Mouse (Mus musculus): ENCODE data around the gene Casq2. TPM values are rescaled to one million over a fixed set of nuclear protein-coding genes. Genes with fewer than 3 reads are reported as not detected.

Gene Casq2
- polyA plus RNA-seq, 1 experiment from 2014 or later: 0.82 TPM

DNA sequence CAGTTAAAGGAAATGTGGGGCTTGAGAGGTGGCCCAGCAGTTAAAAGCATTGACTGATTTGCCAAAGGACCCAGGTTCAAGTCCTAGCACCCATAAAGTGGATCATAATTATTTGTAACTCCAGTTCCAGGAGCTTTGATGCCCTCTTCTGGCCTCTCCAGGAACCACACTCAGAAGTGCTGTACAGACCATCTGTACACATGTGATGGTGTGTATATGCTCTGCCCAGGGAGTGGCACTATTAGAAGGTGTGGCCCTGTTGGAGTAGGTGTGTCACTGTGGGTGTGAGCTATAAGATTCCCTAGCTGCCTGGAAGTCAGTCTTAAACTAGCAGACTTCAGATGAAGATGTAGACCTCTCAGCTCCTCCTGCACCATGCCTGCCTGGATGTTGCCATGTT is 34.7 kb downstream of the Casq2 start:
- no peaks in the 10 kb centered on the region for H3K4me1 ChIP-seq (ENCODE audit: control insufficient read depth, insufficient read depth, low read length)
- no peak overlapping the region for H3K27ac ChIP-seq (ENCODE audit: low read length)
- H3K9me3 ChIP-seq (replicated peaks; ENCODE audit: control insufficient read depth, low read length, poor library complexity, severe bottlenecking): no peaks in the 10 kb centered on the region
- H3K36me3 ChIP-seq (ENCODE audit: control insufficient read depth, insufficient read depth, low read length): no peaks in the 10 kb centered on the region
- ATAC-seq: no peak
- no peak overlapping the region for H3K4me3 ChIP-seq (ENCODE audit: low read depth, low read length)
- H3K27me3 ChIP-seq (ENCODE audit: control insufficient read depth, insufficient read depth, low read depth, low read length): no peaks in the 10 kb centered on the region
- H3K9ac ChIP-seq (ENCODE audit: low read depth, low read length): no peak overlapping the region
- no peak overlapping the region for H3K4me2 ChIP-seq (ENCODE audit: low read length)

- no peaks in the 10 kb centered on the region for H3K9me3 ChIP-seq (replicated peaks; ENCODE audit: control insufficient read depth, low read length, poor library complexity, severe bottlenecking)
- WGBS: 70% methylated on average over 7 of the region's 7 CpGs
- no peaks in the 10 kb centered on the region for H3K27me3 ChIP-seq (ENCODE audit: control insufficient read depth, insufficient read depth, low read depth, low read length)
- H3K4me3 ChIP-seq (ENCODE audit: low read depth, low read length): no peak overlapping the region
- H3K9ac ChIP-seq (ENCODE audit: low read depth, low read length): no peak overlapping the region
- no peak for ATAC-seq
- H3K4me1 ChIP-seq (ENCODE audit: control insufficient read depth, insufficient read depth, low read length): no peaks in the 10 kb centered on the region
- H3K4me2 ChIP-seq (ENCODE audit: low read length): no peak overlapping the region
- H3K36me3 ChIP-seq (ENCODE audit: control insufficient read depth, insufficient read depth, low read length): no peaks in the 10 kb centered on the region
- no peak overlapping the region for H3K27ac ChIP-seq (ENCODE audit: low read length)
Observed at GRCm38 (mm10) chr3:102122046-102122445, 35.8 kb downstream of the Casq2 start.

DNA sequence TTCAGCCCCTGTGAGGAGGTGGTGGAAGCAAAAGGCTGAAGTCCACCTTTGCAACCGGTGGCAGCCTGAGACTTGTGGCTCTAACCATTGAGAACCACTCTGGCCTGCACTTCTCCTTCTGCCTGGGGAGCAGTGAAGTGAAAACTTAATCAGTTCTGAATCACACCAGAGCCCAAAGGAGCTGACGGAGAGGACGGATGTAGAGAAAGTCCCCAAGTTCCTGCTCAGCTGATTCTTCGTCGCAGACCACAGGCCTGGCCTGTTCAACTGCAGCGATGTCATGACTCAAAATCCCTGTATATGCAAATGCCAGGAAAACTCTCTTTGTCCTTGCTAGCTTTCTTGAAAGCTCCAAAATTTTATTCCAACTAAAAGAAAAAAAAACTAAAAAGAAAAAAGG is 37.4 kb downstream of the Casq2 start:
- 76% methylated on average over 6 of the region's 6 CpGs for WGBS
- Histone ChIP-seq H3K27ac (ENCODE audit: low read length) (no peak overlapping the region), H3K9me3 (replicated peaks; ENCODE audit: control insufficient read depth, low read length, poor library complexity, severe bottlenecking) (no peaks in the 10 kb centered on the region), H3K36me3 (ENCODE audit: control insufficient read depth, insufficient read depth, low read length) (no peaks in the 10 kb centered on the region), H3K4me3 (ENCODE audit: low read depth, low read length) (no peak overlapping the region), H3K4me2 (ENCODE audit: low read length) (no peak overlapping the region), H3K9ac (ENCODE audit: low read depth, low read length) (no peak overlapping the region), H3K4me1 (ENCODE audit: control insufficient read depth, insufficient read depth, low read length) (no peaks in the 10 kb centered on the region), H3K27me3 (ENCODE audit: control insufficient read depth, insufficient read depth, low read depth, low read length) (no peaks in the 10 kb centered on the region)
- no peak for ATAC-seq

- no peak for ATAC-seq
- H3K4me2 ChIP-seq (ENCODE audit: low read length): no peak overlapping the region
- no peaks in the 10 kb centered on the region for H3K4me1 ChIP-seq (ENCODE audit: control insufficient read depth, insufficient read depth, low read length)
- H3K36me3 ChIP-seq (ENCODE audit: control insufficient read depth, insufficient read depth, low read length): no peaks in the 10 kb centered on the region
- H3K27ac ChIP-seq (ENCODE audit: low read length): no peak overlapping the region
- H3K27me3 ChIP-seq (ENCODE audit: control insufficient read depth, insufficient read depth, low read depth, low read length): no peaks in the 10 kb centered on the region
- 47% methylated on average over 1 of the region's 1 CpGs for WGBS
- H3K9me3 ChIP-seq (replicated peaks; ENCODE audit: control insufficient read depth, low read length, poor library complexity, severe bottlenecking): no peaks in the 10 kb centered on the region
- no peak overlapping the region for H3K9ac ChIP-seq (ENCODE audit: low read depth, low read length)
- H3K4me3 ChIP-seq (ENCODE audit: low read depth, low read length): no peak overlapping the region
Observed at GRCm38 (mm10) chr3:102125546-102125945, 39.3 kb downstream of the Casq2 start.

GRCm38 (mm10) chr3:102127114-102127513 is 40.9 kb downstream of the Casq2 start:
- H3K36me3 ChIP-seq (ENCODE audit: control insufficient read depth, insufficient read depth, low read length): no peaks in the 10 kb centered on the region
- no peak for ATAC-seq
- H3K4me3 ChIP-seq (ENCODE audit: low read depth, low read length): no peak overlapping the region
- no peaks in the 10 kb centered on the region for H3K9me3 ChIP-seq (replicated peaks; ENCODE audit: control insufficient read depth, low read length, poor library complexity, severe bottlenecking)
- no peak overlapping the region for H3K27ac ChIP-seq (ENCODE audit: low read length)
- H3K4me2 ChIP-seq (ENCODE audit: low read length): no peak overlapping the region
- no peaks in the 10 kb centered on the region for H3K4me1 ChIP-seq (ENCODE audit: control insufficient read depth, insufficient read depth, low read length)
- H3K27me3 ChIP-seq (ENCODE audit: control insufficient read depth, insufficient read depth, low read depth, low read length): no peaks in the 10 kb centered on the region
- WGBS: 84% methylated on average over 2 of the region's 2 CpGs
- H3K9ac ChIP-seq (ENCODE audit: low read depth, low read length): no peak overlapping the region

- ATAC-seq: no peak
- no peak overlapping the region for H3K4me2 ChIP-seq (ENCODE audit: low read length)
- no peaks in the 10 kb centered on the region for H3K4me1 ChIP-seq (ENCODE audit: control insufficient read depth, insufficient read depth, low read length)
- H3K9me3 ChIP-seq (replicated peaks; ENCODE audit: control insufficient read depth, low read length, poor library complexity, severe bottlenecking): no peaks in the 10 kb centered on the region
- H3K4me3 ChIP-seq (ENCODE audit: low read depth, low read length): no peak overlapping the region
- no peaks in the 10 kb centered on the region for H3K36me3 ChIP-seq (ENCODE audit: control insufficient read depth, insufficient read depth, low read length)
- H3K9ac ChIP-seq (ENCODE audit: low read depth, low read length): no peak overlapping the region
- H3K27me3 ChIP-seq (ENCODE audit: control insufficient read depth, insufficient read depth, low read depth, low read length): no peaks in the 10 kb centered on the region
- WGBS: 90% methylated on average over 2 of the region's 2 CpGs
- H3K27ac ChIP-seq (ENCODE audit: low read length): no peak overlapping the region
Observed at GRCm38 (mm10) chr3:102128242-102128641, 42.0 kb downstream of the Casq2 start.

GRCm38 (mm10) chr3:102130478-102130877 is 44.3 kb downstream of the Casq2 start:
- Histone ChIP-seq H3K4me1 (ENCODE audit: control insufficient read depth, insufficient read depth, low read length) (peaks cover 3% of the 10 kb centered on the region), H3K9me3 (replicated peaks; ENCODE audit: control insufficient read depth, low read length, poor library complexity, severe bottlenecking) (no peaks in the 10 kb centered on the region), H3K36me3 (ENCODE audit: control insufficient read depth, insufficient read depth, low read length) (no peaks in the 10 kb centered on the region), H3K27me3 (ENCODE audit: control insufficient read depth, insufficient read depth, low read depth, low read length) (no peaks in the 10 kb centered on the region), H3K27ac (ENCODE audit: low read length) (no peak overlapping the region), H3K4me3 (ENCODE audit: low read depth, low read length) (no peak overlapping the region), H3K9ac (ENCODE audit: low read depth, low read length) (no peak overlapping the region), H3K4me2 (ENCODE audit: low read length) (no peak overlapping the region)
- ATAC-seq: no peak
- WGBS: 63% methylated on average over 6 of the region's 6 CpGs

DNA sequence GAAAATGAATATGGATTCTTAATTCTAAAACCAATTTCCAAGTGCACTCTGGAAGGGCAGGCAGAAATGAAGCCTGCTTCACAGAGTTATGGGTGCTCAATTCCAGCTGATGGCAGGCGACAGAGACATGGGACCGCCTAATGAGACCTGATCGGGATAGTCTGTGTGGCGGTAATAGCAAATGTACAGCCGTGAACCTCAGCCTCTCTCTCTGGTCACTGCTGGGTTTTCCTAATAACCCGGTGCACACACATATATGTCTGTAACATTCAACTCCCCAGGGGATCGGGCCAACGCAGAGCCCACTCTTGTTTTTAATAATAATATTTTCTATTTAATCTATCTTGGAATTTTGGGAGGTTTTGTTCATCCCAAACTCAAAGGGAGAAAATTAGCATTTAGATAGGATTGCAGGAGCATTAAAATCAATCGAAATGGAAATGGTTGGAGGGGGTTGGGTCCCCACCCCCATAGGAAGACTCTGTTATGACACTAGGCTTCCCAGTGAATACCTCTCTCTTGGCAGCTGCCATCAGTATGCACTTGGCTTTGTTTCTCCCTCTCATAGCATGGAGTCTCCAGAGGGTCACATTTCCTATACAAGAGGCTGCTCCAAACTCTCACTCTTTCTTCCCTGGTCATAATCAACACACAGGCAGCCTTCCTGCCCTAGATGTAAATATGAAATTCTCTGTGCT is 45.6 kb downstream of the Casq2 start:
- peaks cover 4% of the 10 kb centered on the region for H3K4me1 ChIP-seq (ENCODE audit: control insufficient read depth, insufficient read depth, low read length)
- 68% methylated on average over 9 of the region's 9 CpGs for WGBS
- no peak overlapping the region for H3K9ac ChIP-seq (ENCODE audit: low read depth, low read length)
- no peak overlapping the region for H3K4me3 ChIP-seq (ENCODE audit: low read depth, low read length)
- H3K36me3 ChIP-seq (ENCODE audit: control insufficient read depth, insufficient read depth, low read length): no peaks in the 10 kb centered on the region
- H3K27ac ChIP-seq (ENCODE audit: low read length): 0 out of 2 replicates have a peak overlapping the region, but pooled peaks have one; percentile 33
- H3K27me3 ChIP-seq (ENCODE audit: control insufficient read depth, insufficient read depth, low read depth, low read length): no peaks in the 10 kb centered on the region
- H3K4me2 ChIP-seq (ENCODE audit: low read length): no peak overlapping the region
- ATAC-seq: peak; percentile 76
- no peaks in the 10 kb centered on the region for H3K9me3 ChIP-seq (replicated peaks; ENCODE audit: control insufficient read depth, low read length, poor library complexity, severe bottlenecking)

DNA sequence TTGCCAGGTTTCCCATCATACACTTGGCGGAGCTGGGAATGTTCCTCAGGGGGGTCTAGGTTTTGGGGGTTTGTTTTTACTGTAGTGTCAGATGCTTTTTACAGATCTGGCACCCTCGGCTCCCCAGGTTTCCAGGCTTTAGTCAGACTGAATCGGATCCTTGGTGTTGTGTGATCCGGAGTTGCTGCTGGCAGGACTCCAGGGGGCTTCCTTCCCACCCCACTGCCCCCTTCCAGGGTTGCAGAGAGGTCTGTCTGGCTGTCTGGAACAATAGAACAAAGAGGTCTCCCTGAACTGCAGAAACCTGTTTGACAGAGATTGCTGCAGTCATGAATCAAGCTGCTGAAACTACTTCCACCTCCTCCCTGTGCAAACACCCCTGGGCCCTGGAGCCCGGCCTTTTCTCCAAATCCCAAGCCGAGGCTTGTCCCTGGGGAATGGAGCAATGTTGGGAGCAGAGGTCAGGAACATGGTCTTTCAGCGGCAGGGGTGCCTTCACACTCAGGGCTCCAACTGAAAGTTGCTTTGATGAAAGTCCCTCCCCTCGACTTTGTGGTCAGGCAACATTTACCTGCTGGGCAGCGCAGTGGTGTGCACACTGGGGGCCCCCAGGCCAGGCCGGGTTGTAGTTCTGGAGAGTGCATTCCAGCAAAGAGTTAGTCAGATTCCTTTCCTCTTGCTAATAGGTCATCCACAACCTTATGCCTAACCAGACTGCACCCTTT is 49.3 kb downstream of the Casq2 start:
- no peaks in the 10 kb centered on the region for H3K27me3 ChIP-seq (ENCODE audit: control insufficient read depth, insufficient read depth, low read depth, low read length)
- no peak for ATAC-seq
- H3K4me3 ChIP-seq (ENCODE audit: low read depth, low read length): no peak overlapping the region
- H3K9me3 ChIP-seq (replicated peaks; ENCODE audit: control insufficient read depth, low read length, poor library complexity, severe bottlenecking): no peaks in the 10 kb centered on the region
- peaks cover 16% of the 10 kb centered on the region for H3K4me1 ChIP-seq (ENCODE audit: control insufficient read depth, insufficient read depth, low read length)
- WGBS: 25% methylated on average over 10 of the region's 10 CpGs
- H3K4me2 ChIP-seq (ENCODE audit: low read length): no peak overlapping the region
- no peak overlapping the region for H3K27ac ChIP-seq (ENCODE audit: low read length)
- no peaks in the 10 kb centered on the region for H3K36me3 ChIP-seq (ENCODE audit: control insufficient read depth, insufficient read depth, low read length)
- H3K9ac ChIP-seq (ENCODE audit: low read depth, low read length): no peak overlapping the region

Measured in midbrain, embryonic 16.5 days (tissue).